In the genomic region with DNA sequence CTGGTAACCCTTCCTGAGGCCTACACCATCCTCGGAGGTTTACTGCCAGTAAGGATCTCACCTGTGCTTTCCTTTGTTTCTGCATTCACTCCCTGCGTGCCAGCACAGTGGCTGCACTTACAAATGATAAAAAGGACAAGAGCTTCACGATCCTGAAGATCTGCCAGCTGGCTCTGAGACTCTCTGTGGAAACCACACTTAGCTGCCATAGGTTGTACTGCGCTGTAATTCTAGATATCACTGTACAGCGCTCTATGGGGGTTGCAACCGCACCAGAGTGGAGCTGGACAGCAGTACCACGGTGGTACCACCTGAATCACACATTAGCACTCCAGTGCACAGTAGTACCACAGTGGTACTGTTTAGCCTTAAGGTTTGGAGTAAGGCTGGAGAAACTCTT, we compare ENCODE assay signal across 25 mouse cellular contexts.
DNase-seq lines count a peak whose midpoint lies in the region; ATAC-seq and TF ChIP-seq lines count a peak whose summit lies in the region.
"Had no signal": no experiment of that assay in that cellular context is flagged by ENCODE, and none has a peak within 500 bp of the region (broad histone marks: within the 10 kb centered on the region; RNA-seq: fewer than 3 reads in every experiment).

No protein-coding gene starts in this region.

- peaks cover 40% of the 10 kb centered on the region for H3K4me1 ChIP-seq in heart, embryonic 11.5 days (ENCODE audit: control insufficient read depth, insufficient read depth, low read length)
- peaks cover 55% of the 10 kb centered on the region for H3K4me1 ChIP-seq in heart, embryonic 10.5 days
- H3K4me1 ChIP-seq: embryonic facial prominence, embryonic 15.5 days; limb, embryonic 15.5 days had no signal

- H3K4me2 ChIP-seq in heart, embryonic 11.5 days: no peak overlapping the region
- H3K4me2 ChIP-seq: embryonic facial prominence, embryonic 15.5 days; limb, embryonic 15.5 days had no signal

- WGBS in heart, embryonic 11.5 days (ENCODE audit: insufficient replicate concordance): 73% methylated on average over 7 of the region's 7 CpGs
- 72% methylated on average over 7 of the region's 7 CpGs for WGBS in heart, embryonic 10.5 days

- H3K9ac ChIP-seq in heart, embryonic 11.5 days (ENCODE audit: low read depth, low read length): 0 out of 2 replicates have a peak overlapping the region, but pooled peaks have one; percentile 22
- H3K9ac ChIP-seq: embryonic facial prominence, embryonic 15.5 days; limb, embryonic 15.5 days had no signal

- H3K9me3 ChIP-seq in heart, embryonic 11.5 days (replicated peaks; ENCODE audit: control insufficient read depth, low read length): no peaks in the 10 kb centered on the region
- H3K9me3 ChIP-seq in heart, embryonic 10.5 days: no peaks in the 10 kb centered on the region
- H3K9me3 ChIP-seq: embryonic facial prominence, embryonic 15.5 days; forebrain, embryonic 10.5 days; limb, embryonic 15.5 days; midbrain, embryonic 10.5 days had no signal

- no peak for DNase-seq in heart, embryonic 10.5 days (ENCODE audit: low spot score)
- DNase-seq in layer of hippocampus, adult 2 months (ENCODE audit: low spot score in 2 of 2): no peak
- no peak for DNase-seq in layer of hippocampus, adult 18-20 months (ENCODE audit: low spot score in 2 of 2)
- DNase-seq in fat pad, adult 2 months (ENCODE audit: extremely low read depth, low read depth, low spot score): peak; percentile 16
- DNase-seq in thymus, postnatal 36 days: no peak
- DNase-seq: adrenal gland, adult 2 months; embryo, embryonic 11 days; gastrocnemius, postnatal 25 days; heart, adult 2 months; kidney, postnatal 36 days; layer of hippocampus, adult 9-11 months; left cerebral cortex, postnatal 4 days; lung, postnatal 4 days; thymus, postnatal 4 days had no signal

- H3K27me3 ChIP-seq in heart, embryonic 11.5 days (ENCODE audit: control insufficient read depth, insufficient read depth, low read length): no peaks in the 10 kb centered on the region
- no peaks in the 10 kb centered on the region for H3K27me3 ChIP-seq in heart, embryonic 10.5 days (ENCODE audit: insufficient read depth, poor library complexity, severe bottlenecking)
- H3K27me3 ChIP-seq: embryonic facial prominence, embryonic 15.5 days; limb, embryonic 15.5 days had no signal

- no peak overlapping the region for H3K4me3 ChIP-seq in heart, embryonic 11.5 days (ENCODE audit: low read depth, low read length)
- H3K4me3 ChIP-seq in heart, embryonic 10.5 days: no peak overlapping the region
- no peak overlapping the region for H3K4me3 ChIP-seq in layer of hippocampus, adult 2 months
- H3K4me3 ChIP-seq: embryonic facial prominence, embryonic 15.5 days; forebrain, embryonic 10.5 days; heart, adult 2 months; limb, embryonic 15.5 days; midbrain, embryonic 10.5 days; myocyte had no signal

- H3K36me3 ChIP-seq in heart, embryonic 11.5 days (ENCODE audit: control insufficient read depth, insufficient read depth, low read length): peaks cover 5% of the 10 kb centered on the region
- peaks cover 38% of the 10 kb centered on the region for H3K36me3 ChIP-seq in heart, embryonic 10.5 days

- peak overlapping the region; percentile 22; the same call in 1 of the 2 replicates for H3K27ac ChIP-seq in heart, embryonic 11.5 days (ENCODE audit: low read depth, low read length)
- no peak overlapping the region for H3K27ac ChIP-seq in heart, embryonic 10.5 days
- peak overlapping the region; percentile 67; the same call in 1 of the 2 replicates for H3K27ac ChIP-seq in layer of hippocampus, adult 2 months
- H3K27ac ChIP-seq: embryonic facial prominence, embryonic 15.5 days; forebrain, embryonic 10.5 days; hindbrain, postnatal 0 days; limb, embryonic 15.5 days; midbrain, embryonic 10.5 days had no signal

- no peak for TF ChIP-seq CTCF in layer of hippocampus, adult 2 months (conservative IDR thresholded peaks at IDR 0.05)

- ATAC-seq in heart, embryonic 11.5 days (replicated peaks; ENCODE audit: insufficient number of reproducible peaks, low FRiP score, low TSS enrichment): no peak
- ATAC-seq in megakaryocyte-erythroid progenitor cell, adult 5-6 weeks (replicated peaks; ENCODE audit: low FRiP score, low TSS enrichment, poor library complexity, severe bottlenecking): peak; percentile 64
- ATAC-seq: forebrain, embryonic 16.5 days; hindbrain, postnatal 0 days; intestine, postnatal 0 days; midbrain, embryonic 16.5 days had no signal
